Mouse (Mus musculus) intestine, embryonic 16.5 days (tissue): ENCODE measurements around the gene Mycl. TPM values are rescaled to one million over a fixed set of nuclear protein-coding genes. Genes with fewer than 3 reads are reported as not detected.

Source experiments
- ATAC-seq: fragments of 200-750 bp; cut with Nextera tagmentation; 2 replicates; pipeline ENCODE4 v1.8.0; 2017; ENCODE audit warnings: moderate TSS enrichment, moderate library complexity
- H3K27ac ChIP-seq: fragments of 300-500 bp; sonication (generic); 2 replicates; pipeline ENCODE4 v1.5.1; 2014; ENCODE audit warnings: mild to moderate bottlenecking, low read length
- H3K27me3 ChIP-seq: fragments of 300-500 bp; sonication (generic); replicated peaks from 2 replicates; pipeline ENCODE4 v1.6.1; 2014; ENCODE audit warnings: low read length, control low read depth, mixed read lengths; ENCODE audit not compliant: control insufficient read depth, insufficient read depth
- H3K36me3 ChIP-seq: fragments of 300-500 bp; sonication (generic); 2 replicates; pipeline ENCODE4 v1.6.1; 2014; ENCODE audit warnings: low read length, control low read depth; ENCODE audit not compliant: control insufficient read depth, insufficient read depth
- H3K4me1 ChIP-seq: fragments of 300-500 bp; sonication (generic); 2 replicates; pipeline ENCODE4 v1.6.1; 2014; ENCODE audit warnings: low read length, control low read depth, mixed read lengths; ENCODE audit not compliant: control insufficient read depth, insufficient read depth
- H3K4me2 ChIP-seq: fragments of 300-500 bp; sonication (generic); 2 replicates; pipeline ENCODE4 v1.6.1; 2014; ENCODE audit warnings: low read depth, low read length, control low read depth
- H3K4me3 ChIP-seq: fragments of 300-500 bp; sonication (generic); 2 replicates; pipeline ENCODE4 v1.5.1; 2014; ENCODE audit warnings: mild to moderate bottlenecking, low read length
- H3K9ac ChIP-seq: fragments of 300-500 bp; sonication (generic); 2 replicates; pipeline ENCODE4 v1.6.1; 2014; ENCODE audit warnings: low read depth, low read length
- H3K9me3 ChIP-seq: fragments of 300-500 bp; sonication (generic); 2 replicates; pipeline ENCODE4 v1.6.1; 2016; ENCODE audit warnings: low read length, control low read depth; ENCODE audit not compliant: control insufficient read depth
- WGBS: fragments of 180-500 bp; shearing (Covaris S2); extraction: QIAGEN DNeasy Blood & Tissue Kit; methylation state at CpG from one replicate; pipeline ENCODE4 v1.1.7; 2014; 5-methylcytosine and 5-hydroxymethylcytosine counted together
- polyA plus RNA-seq: library from polyadenylated mRNA; unstranded; fragments of >200 nt; fragmentation: Nextera tagmentation; extraction: Ambion mirVana; gene quantifications from 2 replicates; pipeline ENCODE4 v1.2.1, GENCODE M21; 2015

Mycl gene
- polyA plus RNA-seq: 5.1 and 5.3 TPM in 2 replicates

DNA sequence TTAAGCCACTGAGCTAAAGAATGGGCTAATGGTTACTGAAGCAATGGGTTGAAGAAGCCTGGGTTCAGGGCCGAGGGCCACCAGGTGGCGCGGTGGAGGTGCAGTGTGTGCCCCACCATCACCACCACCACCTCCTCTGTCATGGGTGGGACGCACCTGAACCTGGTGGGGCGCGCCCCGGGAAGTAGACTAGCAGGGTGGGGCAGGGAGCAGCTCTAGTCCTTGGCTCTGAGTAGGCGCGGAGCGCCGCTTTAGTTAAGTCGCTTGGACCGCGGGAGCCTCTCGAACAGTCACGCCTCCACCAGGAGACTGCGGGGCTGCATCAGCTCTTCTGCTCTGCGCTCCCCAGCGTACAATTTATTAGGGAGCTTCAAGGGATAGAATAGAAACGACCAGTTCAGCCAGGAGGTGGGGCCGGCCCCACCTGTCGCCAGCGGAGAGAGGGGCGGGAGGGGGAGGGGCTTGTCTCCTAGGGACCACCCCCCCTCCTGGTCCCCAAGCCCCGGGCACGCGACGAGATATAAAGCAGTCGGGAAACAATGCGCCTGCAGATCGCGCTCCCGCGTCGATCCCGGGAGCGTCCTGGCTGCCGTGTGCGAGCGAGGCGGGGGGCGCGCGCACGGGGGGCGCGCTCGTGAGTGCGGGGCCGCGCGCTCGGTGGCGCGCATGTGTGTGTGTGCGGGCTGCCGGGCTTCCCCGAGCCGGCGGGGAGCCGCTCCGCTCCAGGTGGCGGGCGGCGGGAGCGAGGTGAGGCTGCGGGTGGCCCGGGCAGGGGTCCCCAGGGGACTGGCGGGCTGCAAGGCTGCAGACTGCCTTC lies at the start of gene Mycl:
Mycl (plus strand) TSS at position 249 of the 817 bp plus-strand sequence.
- peak within 1 kb of the TSS; percentile 57 for H3K27ac ChIP-seq
- ATAC-seq: peak; percentile 86
- 1% methylated on average over 58 of the region's 69 CpGs for WGBS
- peak within 1 kb of the TSS; percentile 87 for H3K9ac ChIP-seq
- peak within 1 kb of the TSS; percentile 98 for H3K4me2 ChIP-seq
- no peaks in the 10 kb centered on the region for H3K36me3 ChIP-seq
- H3K9me3 ChIP-seq: no peaks in the 10 kb centered on the region
- peaks cover 9% of the 10 kb centered on the region for H3K4me1 ChIP-seq
- H3K27me3 ChIP-seq: 0 out of 2 replicates have a peak, but pooled peaks cover 2% of the 10 kb centered on the region
- H3K4me3 ChIP-seq: peak within 1 kb of the TSS; percentile 77

GRCm38 (mm10) chr4:122947223-122947622 lies 48.2 kb upstream of the Mycl start:
- Histone ChIP-seq H3K4me3 (no peak overlapping the region), H3K27ac (no peak overlapping the region), H3K27me3 (no peaks in the 10 kb centered on the region), H3K36me3 (no peaks in the 10 kb centered on the region), H3K9ac (no peak overlapping the region), H3K9me3 (no peaks in the 10 kb centered on the region), H3K4me2 (no peak overlapping the region), H3K4me1 (no peaks in the 10 kb centered on the region)
- no peak for ATAC-seq
- WGBS: 88% methylated on average over 3 of the region's 3 CpGs

DNA sequence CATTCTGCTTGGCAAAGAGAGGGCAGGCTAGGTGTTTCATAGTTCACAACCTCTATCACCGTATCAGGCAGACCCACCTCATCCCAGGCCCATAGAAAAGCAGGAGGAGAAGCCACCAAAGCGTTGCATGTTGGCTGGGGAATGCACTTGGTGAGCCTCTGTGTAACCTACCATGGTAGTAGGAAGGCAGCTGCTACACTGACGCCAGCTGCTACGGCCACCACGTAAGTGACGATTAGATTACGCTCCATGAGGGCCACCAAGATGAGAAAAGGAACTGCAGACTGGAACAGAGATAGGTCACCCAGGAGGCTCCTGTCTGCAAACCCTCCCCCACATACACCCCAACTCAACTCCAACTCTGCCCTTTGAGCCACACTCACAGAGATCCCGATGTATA lies 46.4 kb upstream of the Mycl start:
- H3K27me3 ChIP-seq: no peaks in the 10 kb centered on the region
- ATAC-seq: no peak
- no peaks in the 10 kb centered on the region for H3K36me3 ChIP-seq
- no peak overlapping the region for H3K9ac ChIP-seq
- no peak overlapping the region for H3K27ac ChIP-seq
- no peak overlapping the region for H3K4me2 ChIP-seq
- no peak overlapping the region for H3K4me3 ChIP-seq
- WGBS: 91% methylated on average over 8 of the region's 8 CpGs
- H3K4me1 ChIP-seq: no peaks in the 10 kb centered on the region; the same call in 1 of the 2 replicates
- H3K9me3 ChIP-seq: no peaks in the 10 kb centered on the region

GRCm38 (mm10) chr4:122954680-122955411 lies 40.6 kb upstream of the Mycl start:
- peak overlapping the region; percentile 68 for H3K9ac ChIP-seq
- no peaks in the 10 kb centered on the region for H3K9me3 ChIP-seq
- H3K36me3 ChIP-seq: no peaks in the 10 kb centered on the region
- H3K27me3 ChIP-seq: no peaks in the 10 kb centered on the region; the same call in 1 of the 2 replicates
- peak overlapping the region; percentile 58 for H3K4me2 ChIP-seq
- peak; percentile 74 for ATAC-seq
- H3K27ac ChIP-seq: peak overlapping the region; percentile 85
- peak overlapping the region; percentile 36 for H3K4me3 ChIP-seq
- peaks cover 16% of the 10 kb centered on the region for H3K4me1 ChIP-seq
- 51% methylated on average over 5 of the region's 5 CpGs for whole genome bisulfite sequencing

GRCm38 (mm10) chr4:122955412-122956136 lies 39.9 kb upstream of the Mycl start:
- H3K36me3 ChIP-seq: no peaks in the 10 kb centered on the region
- no peaks in the 10 kb centered on the region for H3K9me3 ChIP-seq
- H3K27ac ChIP-seq: peak overlapping the region; percentile 85
- ATAC-seq: peak; percentile 96
- peak overlapping the region; percentile 36 for H3K4me3 ChIP-seq
- peaks cover 18% of the 10 kb centered on the region for H3K4me1 ChIP-seq
- WGBS: 10% methylated on average over 17 of the region's 17 CpGs
- no peaks in the 10 kb centered on the region; the same call in 1 of the 2 replicates for H3K27me3 ChIP-seq
- H3K9ac ChIP-seq: peak overlapping the region; percentile 68
- peak overlapping the region; percentile 58 for H3K4me2 ChIP-seq

- Histone ChIP-seq H3K4me1 (peaks cover 24% of the 10 kb centered on the region), H3K27me3 (no peaks in the 10 kb centered on the region; the same call in 1 of the 2 replicates), H3K9ac (no peak overlapping the region), H3K36me3 (no peaks in the 10 kb centered on the region), H3K4me3 (no peak overlapping the region), H3K9me3 (no peaks in the 10 kb centered on the region), H3K4me2 (no peak overlapping the region), H3K27ac (no peak overlapping the region)
- WGBS: 96% methylated on average over 4 of the region's 6 CpGs
- ATAC-seq: no peak
Observed at GRCm38 (mm10) chr4:122956301-122956700, 39.2 kb upstream of the Mycl start.

- H3K4me3 ChIP-seq: no peak overlapping the region
Observed at GRCm38 (mm10) chr4:122958491-122959031, 36.9 kb upstream of the Mycl start.

GRCm38 (mm10) chr4:122959816-122960215 lies 35.6 kb upstream of the Mycl start:
- H3K4me3 ChIP-seq: peak overlapping the region; percentile 62
- H3K4me1 ChIP-seq: peaks cover 23% of the 10 kb centered on the region
- no peak for ATAC-seq
- no peaks in the 10 kb centered on the region; the same call in 1 of the 2 replicates for H3K27me3 ChIP-seq
- peak overlapping the region; percentile 100 for H3K4me2 ChIP-seq
- no peaks in the 10 kb centered on the region for H3K9me3 ChIP-seq
- H3K36me3 ChIP-seq: no peaks in the 10 kb centered on the region
- H3K27ac ChIP-seq: no peak overlapping the region
- H3K9ac ChIP-seq: peak overlapping the region; percentile 69; the same call in 1 of the 2 replicates
- 12% methylated on average over 7 of the region's 8 CpGs for WGBS

More at GRCm38 (mm10) chr4:122958491-122959031, 36.9 kb upstream of the Mycl start:
- Histone ChIP-seq H3K4me2 (no peak overlapping the region), H3K36me3 (no peaks in the 10 kb centered on the region), H3K9ac (no peak overlapping the region), H3K27ac (no peak overlapping the region), H3K27me3 (no peaks in the 10 kb centered on the region; the same call in 1 of the 2 replicates), H3K4me1 (peaks cover 28% of the 10 kb centered on the region), H3K9me3 (no peaks in the 10 kb centered on the region)
- ATAC-seq: no peak
- 81% methylated on average over 6 of the region's 6 CpGs for WGBS
